Mouse (Mus musculus): ENCODE measurements at regions not wholly inside any gene's neighbourhood (a gene's known extent, or its start where the extent isn't known, plus 50 kb on each side); places are given as distances from the start of the nearest gene placed in this dataset.

DNA sequence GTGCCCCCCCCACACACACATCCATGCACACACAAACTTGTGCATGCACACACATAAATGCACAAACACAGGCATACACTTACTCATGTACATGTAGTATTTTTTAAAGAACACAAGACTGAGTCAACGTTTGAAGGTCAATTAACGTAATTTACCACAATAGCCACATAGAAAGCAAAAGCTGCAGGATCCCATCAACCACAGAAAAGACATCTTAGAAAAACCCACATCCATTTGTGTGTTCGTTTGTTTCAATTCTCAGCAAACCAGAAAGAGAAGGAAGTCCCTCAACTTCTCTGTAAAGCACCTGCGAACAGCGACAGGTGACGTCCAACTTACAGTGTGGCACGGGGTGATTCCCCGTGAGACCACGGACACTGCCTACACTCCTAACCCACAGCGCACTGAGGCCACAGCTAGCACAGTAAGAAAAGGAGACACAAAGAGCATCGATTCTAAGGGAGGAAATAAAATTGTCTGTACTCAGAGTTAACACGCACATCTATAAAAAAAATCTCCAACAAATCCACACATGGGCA, 53.8 kb downstream of the Dio3 start:
- no peak for DNase-seq (ENCODE audit: extremely low spot score in 1 of 2, low spot score in 1 of 2)

DNA sequence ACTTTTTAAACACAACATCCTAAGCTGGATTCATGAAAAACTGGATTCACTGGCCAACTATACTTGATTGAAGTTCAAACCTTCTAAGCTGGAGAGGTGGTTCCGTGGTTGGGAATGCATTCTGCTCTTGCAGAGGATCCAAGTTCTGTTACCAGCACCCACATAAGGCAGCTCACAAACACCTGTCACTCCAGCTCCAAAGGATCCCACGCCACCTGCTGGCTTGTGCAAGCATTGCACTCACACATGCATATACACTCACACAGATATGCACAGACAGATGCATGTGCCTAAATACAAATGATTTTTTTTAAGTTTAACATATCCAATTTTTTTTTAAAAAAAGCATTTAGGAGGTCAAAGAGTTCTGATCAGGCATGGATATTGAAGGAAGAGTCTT, 55.7 kb downstream of the Dio3 start:
- DNase-seq (ENCODE audit: extremely low spot score in 1 of 2, low spot score in 1 of 2) = no peak

DNA sequence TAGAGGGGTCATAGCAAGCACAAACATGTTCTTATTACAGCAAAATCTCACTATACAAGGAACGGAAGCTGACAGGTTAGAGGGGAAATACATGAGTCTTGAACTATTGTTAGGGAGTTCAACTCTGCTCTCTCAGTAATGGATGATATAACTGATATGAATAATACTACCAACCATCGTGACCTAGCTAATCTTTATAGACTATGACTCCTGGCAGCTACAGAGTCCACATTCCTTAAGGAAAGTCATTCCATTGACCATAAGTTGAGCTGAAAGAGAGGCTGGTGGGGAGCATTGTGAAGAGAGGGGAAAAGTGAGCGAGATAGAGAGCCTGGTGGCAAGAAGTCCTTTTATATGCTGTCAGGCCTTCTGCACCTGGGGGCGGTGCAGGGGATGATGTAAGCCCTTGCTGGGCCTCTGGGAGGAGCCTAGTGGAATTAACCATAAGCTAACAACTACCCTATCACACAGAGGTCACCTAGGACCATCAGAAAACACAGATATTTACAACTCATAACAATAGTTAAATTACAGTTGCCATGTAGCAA, 65.5 kb downstream of the Dio3 start:
- no peak for DNase-seq (ENCODE audit: extremely low spot score in 1 of 2, low spot score in 1 of 2)

DNA sequence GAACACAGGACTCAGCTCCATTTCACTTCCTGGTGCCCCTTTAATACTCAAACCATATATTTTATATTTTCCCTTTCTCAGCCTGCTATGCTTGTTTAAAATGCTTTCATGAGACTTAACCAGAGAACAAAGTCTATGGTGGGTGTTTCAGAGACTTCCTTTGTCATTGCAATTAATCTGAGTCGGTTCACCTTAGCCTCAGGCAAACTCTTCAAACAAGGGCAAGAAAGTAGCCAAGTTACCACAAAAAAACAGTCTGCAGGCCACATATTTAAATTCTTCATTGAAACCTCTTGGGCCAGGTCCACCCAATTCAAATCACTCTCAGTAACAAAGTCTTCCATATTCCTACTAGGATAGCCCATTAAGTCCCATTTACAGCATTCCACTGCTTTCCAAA, 70.8 kb downstream of the Dio3 start:
- no peak for DNase-seq (ENCODE audit: extremely low spot score in 1 of 2, low spot score in 1 of 2)

GRCm38 (mm10) chr12:110355851-110356250, 77.0 kb downstream of the Dio3 start:
- no peak for DNase-seq (ENCODE audit: extremely low spot score in 1 of 2, low spot score in 1 of 2)

DNA sequence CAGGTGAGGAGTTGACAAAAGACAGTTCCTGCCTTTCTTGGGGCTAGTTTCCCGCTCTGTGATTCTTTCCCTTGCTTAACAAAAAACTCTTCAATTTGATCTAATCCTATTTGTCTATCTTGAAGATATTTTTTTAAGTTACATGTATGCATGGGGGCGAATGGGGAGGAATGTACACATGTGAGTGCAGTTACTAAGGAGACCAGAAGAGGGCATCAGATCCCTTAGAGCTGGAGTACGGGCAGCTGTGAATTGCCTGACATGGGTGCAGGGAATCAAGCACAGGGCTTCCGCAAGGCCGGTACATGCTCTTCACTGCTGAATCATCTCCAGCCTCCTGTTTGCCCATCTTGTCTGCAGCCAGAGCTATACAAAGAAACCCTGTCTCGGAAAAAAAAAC, 79.8 kb upstream of the Ppp2r5c start:
- DNase-seq (ENCODE audit: extremely low spot score in 1 of 2, low spot score in 1 of 2) = no peak

GRCm38 (mm10) chr12:110367822-110368221, 79.1 kb upstream of the Ppp2r5c start:
- DNase-seq (ENCODE audit: extremely low spot score in 1 of 2, low spot score in 1 of 2) = no peak

- DNase-seq (ENCODE audit: extremely low spot score in 1 of 2, low spot score in 1 of 2) = no peak
These were observed 74.8 kb upstream of the Ppp2r5c start for GRCm38 (mm10) chr12:110371886-110372690.

DNA sequence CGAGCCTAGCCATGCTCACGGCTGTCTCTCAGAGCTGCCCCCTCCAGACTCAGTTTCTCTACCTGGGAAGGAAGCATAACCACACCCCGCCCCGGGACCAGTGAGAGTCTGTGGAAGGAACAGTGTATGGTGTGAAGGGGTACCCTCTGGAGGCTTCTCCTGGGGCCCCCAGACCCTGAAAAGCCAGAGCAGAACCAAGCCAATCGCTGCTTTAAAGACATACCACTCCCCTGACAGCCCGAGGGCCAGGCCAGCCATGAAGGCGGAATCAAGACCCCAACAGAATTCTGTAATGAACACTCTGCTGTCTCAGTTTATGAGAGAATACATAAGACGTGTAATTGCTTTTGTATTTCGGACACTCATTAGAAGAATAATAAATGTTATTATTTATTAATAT, 73.9 kb upstream of the Ppp2r5c start:
- no peak for DNase-seq (ENCODE audit: extremely low spot score in 1 of 2, low spot score in 1 of 2)

- DNase-seq (ENCODE audit: extremely low spot score in 1 of 2, low spot score in 1 of 2) = peak; percentile 53 to 91
These were observed 73.4 kb upstream of the Ppp2r5c start for GRCm38 (mm10) chr12:110373408-110374065.

GRCm38 (mm10) chr12:110375139-110375538, 71.8 kb upstream of the Ppp2r5c start:
- no peak for DNase-seq (ENCODE audit: extremely low spot score in 1 of 2, low spot score in 1 of 2)

DNA sequence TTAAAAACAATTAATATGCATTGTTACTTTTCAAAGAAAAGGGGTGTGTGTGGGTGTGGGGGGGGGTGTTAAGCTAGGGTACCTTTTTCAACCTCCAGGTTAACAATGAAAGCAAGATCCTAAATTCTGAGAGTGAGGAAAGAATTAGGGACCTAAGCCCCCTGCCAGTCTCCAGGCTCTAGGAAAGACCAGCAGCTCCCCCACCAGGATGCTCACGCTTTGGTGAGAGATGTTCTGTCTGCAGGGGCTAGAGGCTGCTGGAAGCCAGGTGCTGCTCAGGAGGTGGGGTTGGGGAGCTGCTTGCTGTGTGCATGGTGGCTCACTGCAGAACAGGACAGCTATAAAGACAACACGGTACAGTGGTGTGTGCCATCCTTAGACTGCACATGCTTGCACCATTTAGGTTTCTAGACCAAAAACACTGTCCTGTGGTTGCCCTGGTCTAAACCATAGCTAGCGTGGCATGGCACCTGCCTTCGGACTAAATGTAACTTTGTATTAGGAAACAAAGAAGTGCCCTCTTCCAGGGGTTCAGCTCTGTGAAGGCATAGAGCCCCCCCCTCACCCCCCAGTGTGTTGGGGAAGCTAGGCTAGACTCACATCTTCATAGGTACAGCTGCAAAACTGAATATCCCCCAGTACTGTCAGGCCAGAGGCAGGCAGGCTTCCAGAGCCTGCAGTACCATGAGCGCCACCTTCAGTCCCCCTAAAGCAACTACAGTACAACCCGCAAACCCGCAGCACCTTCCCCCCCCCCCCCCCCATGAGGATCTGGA, 70.7 kb upstream of the Ppp2r5c start:
- DNase-seq (ENCODE audit: extremely low spot score in 1 of 2, low spot score in 1 of 2) = peak in 1 of 2 experiments; percentile 56

DNA sequence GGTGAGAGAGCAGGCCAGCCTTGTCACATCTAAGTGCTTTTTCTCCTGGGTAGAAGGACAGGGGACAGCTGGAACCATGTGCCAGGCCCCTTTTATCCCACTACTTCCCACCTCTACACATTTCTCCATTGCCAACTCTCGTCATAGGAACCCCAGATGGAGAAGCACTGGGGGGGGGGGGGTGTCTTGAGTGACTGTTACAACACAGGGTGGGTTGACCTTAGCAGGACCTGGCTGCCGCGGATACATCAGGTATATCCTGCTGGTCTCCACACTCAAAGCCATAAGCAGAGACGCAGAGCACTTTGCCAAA, 70.1 kb upstream of the Ppp2r5c start:
- DNase-seq (ENCODE audit: extremely low spot score in 1 of 2, low spot score in 1 of 2) = no peak

DNA sequence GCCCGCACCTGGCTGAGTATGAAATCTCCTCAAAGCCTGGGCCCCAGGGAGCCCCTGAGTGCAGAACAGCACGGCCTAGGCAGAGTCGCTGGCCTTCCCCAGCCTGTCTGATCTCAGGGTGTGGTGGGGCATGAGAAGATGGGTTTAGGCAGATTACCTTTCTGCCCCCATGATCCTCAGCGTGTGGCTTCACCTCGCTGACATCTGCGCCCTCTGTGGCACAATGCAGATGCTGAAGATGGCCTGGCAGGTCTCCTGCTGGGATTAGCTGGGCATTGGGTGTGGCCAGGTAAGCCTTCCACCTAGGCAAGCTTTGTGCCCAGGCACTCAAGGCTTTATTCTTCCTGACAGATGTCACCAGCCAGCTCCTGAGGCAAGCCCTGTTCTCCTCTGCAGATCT, 69.6 kb upstream of the Ppp2r5c start:
- no peak for DNase-seq (ENCODE audit: extremely low spot score in 1 of 2, low spot score in 1 of 2)

DNA sequence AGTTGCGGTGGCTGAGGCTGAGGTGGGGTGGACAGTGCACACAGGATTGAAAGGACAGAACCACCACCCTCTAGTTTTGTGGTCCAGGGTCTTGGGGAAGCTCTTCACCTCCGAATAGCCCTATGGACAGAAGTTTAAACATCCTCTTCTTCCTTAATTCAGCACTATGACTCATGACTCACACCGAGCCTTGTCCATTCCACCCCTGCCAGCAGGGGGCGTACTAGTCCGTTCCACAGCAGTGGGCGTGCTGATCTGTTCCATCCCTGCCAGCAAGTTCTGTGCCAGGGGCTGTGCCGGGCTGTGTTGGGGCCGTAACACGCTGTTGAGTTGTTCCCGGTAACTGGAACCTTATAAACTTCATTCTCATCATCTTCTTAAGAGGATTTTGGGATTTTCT, 69.2 kb upstream of the Ppp2r5c start:
- peak in 1 of 2 experiments; percentile 73 for DNase-seq (ENCODE audit: extremely low spot score in 1 of 2, low spot score in 1 of 2)

DNA sequence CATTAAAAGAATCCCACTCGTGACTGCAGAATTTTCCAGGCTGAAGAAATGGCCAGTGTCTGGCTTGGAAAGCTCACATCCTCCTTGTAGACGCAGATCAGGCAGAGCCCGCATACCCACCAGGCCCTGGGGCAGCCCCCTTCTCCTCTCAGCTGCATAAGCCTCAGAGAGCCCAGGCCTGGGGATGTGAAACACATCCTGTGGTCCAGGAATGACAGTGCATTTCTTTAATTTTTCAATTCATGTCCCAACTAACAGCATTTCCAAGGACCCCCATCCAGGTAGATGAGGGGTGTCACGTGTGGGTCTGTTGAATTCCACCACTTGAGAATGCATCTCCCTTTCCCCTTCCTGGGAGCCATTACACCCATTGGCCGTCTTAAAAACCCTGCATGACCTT, 68.6 kb upstream of the Ppp2r5c start:
- no peak for DNase-seq (ENCODE audit: extremely low spot score in 1 of 2, low spot score in 1 of 2)

DNA sequence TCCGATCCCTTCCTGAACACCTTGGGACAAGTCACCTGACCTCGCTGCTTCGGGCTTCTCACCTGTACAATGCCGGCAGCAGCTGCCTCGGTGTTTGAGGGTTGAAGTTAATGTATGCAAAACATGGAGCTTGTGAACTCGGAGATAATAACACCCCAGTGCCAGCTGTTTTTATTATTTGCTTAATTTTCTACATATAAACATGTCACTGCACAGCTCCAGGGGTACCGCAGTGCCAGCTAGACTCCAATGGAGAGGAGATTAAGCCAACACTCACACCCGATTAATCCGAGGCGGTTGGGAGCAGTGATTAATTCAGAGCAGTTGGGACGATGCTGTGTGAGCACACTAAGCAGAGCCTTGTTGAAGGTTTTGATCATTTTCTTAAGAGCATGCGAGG, 67.2 kb upstream of the Ppp2r5c start:
- no peak for DNase-seq (ENCODE audit: extremely low spot score in 1 of 2, low spot score in 1 of 2)

GRCm38 (mm10) chr12:110380831-110381750, 65.8 kb upstream of the Ppp2r5c start:
- peak in 1 of 2 experiments; percentile 62 for DNase-seq (ENCODE audit: extremely low spot score in 1 of 2, low spot score in 1 of 2)

GRCm38 (mm10) chr12:110385031-110385430, 61.9 kb upstream of the Ppp2r5c start:
- no peak for DNase-seq (ENCODE audit: extremely low spot score in 1 of 2, low spot score in 1 of 2)

All from frontal cortex, adult 2 months (tissue).